Mouse (Mus musculus) Patski (cell line): ENCODE data around the gene Ltb4r1. TPM values are rescaled to one million over a fixed set of nuclear protein-coding genes. Genes with fewer than 3 reads are reported as not detected.

Experiments used
- ATAC-seq: fragments of 100-300 bp; one replicate; pipeline ENCODE4 v1.8.0; 2021
- CTCF ChIA-PET: fragments of 350-600 bp; sonication (Branson Sonifier 250); formaldehyde crosslinking; loops from one replicate; lab custom pipeline; 2022; ENCODE audit warnings: inconsistent platforms; lab: Charles Lee
- POLR2A ChIA-PET: fragments of 350-600 bp; sonication (Branson Sonifier 250); formaldehyde crosslinking; loops from one replicate; lab custom pipeline; 2022; ENCODE audit warnings: antibody characterized with exemption, inconsistent platforms; lab: Charles Lee
- DNase-seq: peaks from one replicate; pipeline ENCODE4 v3.0.0-alpha.2; 2011; ENCODE audit warnings: low read depth, low spot score
- H3K27me3 ChIP-seq: fragments of 371-371 bp; one replicate; pipeline ENCODE4 v1.5.1; 2021
- CTCF ChIP-seq: fragments of 100-300 bp; IDR thresholded peaks from one replicate; pipeline ENCODE4 v1.5.1; 2021
- in situ Hi-C: fragments of 300-500 bp; cut with MboI; formaldehyde crosslinking; loops from 3 replicates; pipeline ENCODE4 v1.11.1; 2018; ENCODE audit warnings: low pct_unique_long_range_greater_than_20kb, mixed read lengths
- polyA plus RNA-seq: library from polyadenylated mRNA; unstranded; gene quantifications from one replicate; pipeline ENCODE4 v1.2.3, GENCODE M21; 2021

Ltb4r1 gene
- polyA plus RNA-seq, 1 experiment from 2014 or later = not detected

- no peak for DNase-seq
- POLR2A ChIA-PET = no interaction called here
- no peaks in the 10 kb centered on the region for H3K27me3 ChIP-seq
- CTCF ChIA-PET = no interaction called here
- no peak for TF ChIP-seq CTCF
- no peak for ATAC-seq
- in situ Hi-C loops = no loop called here
Observed at GRCm38 (mm10) chr14:55726261-55726660, 39.5 kb upstream of the Ltb4r1 start.

- in situ Hi-C loops = no loop called here
- H3K27me3 ChIP-seq = no peaks in the 10 kb centered on the region
- CTCF ChIA-PET = interaction anchor here (1.6 kb wide), 2 partner anchors 16 to 37 kb away, joined by 3 to 4 read pairs; no protein-coding TSS in a partner anchor
- no peak for TF ChIP-seq CTCF
- POLR2A ChIA-PET = no interaction called here
- peak; percentile 28 for ATAC-seq
- no peak for DNase-seq
Observed at GRCm38 (mm10) chr14:55727889-55728685, 37.7 kb upstream of the Ltb4r1 start.

DNA sequence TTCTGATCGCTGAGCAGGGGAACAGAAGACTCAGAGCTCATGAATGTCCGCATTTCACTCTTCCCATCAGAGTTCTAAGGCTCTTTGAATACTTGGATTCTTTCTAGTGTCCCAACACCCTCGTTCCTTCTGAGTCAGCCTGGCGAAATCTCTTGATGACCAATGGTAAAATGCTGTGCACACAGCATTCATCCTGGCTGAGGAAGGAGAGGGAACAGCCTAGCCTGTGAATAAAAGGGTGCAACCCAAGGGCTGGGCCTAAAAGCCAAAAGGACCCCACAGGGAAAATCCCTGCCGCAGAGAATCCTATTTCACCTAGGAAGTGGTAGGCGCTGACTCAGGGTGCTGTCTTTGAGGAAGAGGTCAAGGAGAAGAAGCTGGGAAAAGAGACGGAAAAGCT is 35.6 kb upstream of the Ltb4r1 start:
- CTCF ChIA-PET = interaction anchor here (1.1 to 1.8 kb wide), 4 partner anchors 9 to 48 kb away, joined by 3 to 6 read pairs (median 4); partner anchors contain the start of gene Tinf2
- ATAC-seq (no peak), DNase-seq (no peak)
- in situ Hi-C loops = no loop called here
- TF ChIP-seq CTCF = no peak
- POLR2A ChIA-PET = no interaction called here
- H3K27me3 ChIP-seq = no peaks in the 10 kb centered on the region

DNA sequence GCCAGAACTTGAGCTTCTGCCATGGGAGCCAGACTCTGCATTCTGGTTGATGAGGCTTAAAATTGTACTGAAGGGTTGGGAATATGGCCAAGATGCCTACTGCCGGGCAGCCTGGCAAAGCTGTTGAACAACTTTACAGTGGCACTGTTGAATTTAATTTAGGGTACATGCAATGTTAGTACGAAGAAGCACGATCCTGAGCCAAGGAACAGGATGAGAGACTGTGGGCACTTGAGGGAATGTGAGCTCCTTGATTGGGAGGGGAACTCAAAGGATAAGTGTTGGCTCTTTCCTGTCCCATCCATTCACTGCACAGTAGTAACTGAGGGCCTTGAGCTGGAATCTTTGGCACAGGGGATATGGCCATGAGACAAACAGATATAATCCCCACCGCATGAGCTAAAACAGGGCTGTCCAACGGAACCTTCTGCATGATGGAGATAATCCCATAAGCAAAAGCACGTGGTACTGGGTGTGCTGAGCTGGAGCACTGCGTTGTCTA is 35.2 kb upstream of the Ltb4r1 start:
- no peaks in the 10 kb centered on the region for H3K27me3 ChIP-seq
- no peak for ATAC-seq
- no peak for TF ChIP-seq CTCF
- ChIA-PET POLR2A (no interaction called here), CTCF (interaction anchor here (1.0 to 1.8 kb wide), 4 partner anchors 8 to 48 kb away, joined by 3 to 6 read pairs (median 4); partner anchors contain the start of genes Rabggta and Tinf2)
- in situ Hi-C loops = no loop called here
- no peak for DNase-seq

GRCm38 (mm10) chr14:55733889-55734288 is 31.9 kb upstream of the Ltb4r1 start:
- H3K27me3 ChIP-seq = no peaks in the 10 kb centered on the region
- POLR2A ChIA-PET = no interaction called here
- in situ Hi-C loops = no loop called here
- ATAC-seq (no peak), DNase-seq (no peak)
- CTCF ChIA-PET = interaction anchor here (1.2 kb wide), 1 partner anchor 37 kb away, joined by 3 read pairs; no protein-coding TSS in a partner anchor
- no peak for TF ChIP-seq CTCF

DNA sequence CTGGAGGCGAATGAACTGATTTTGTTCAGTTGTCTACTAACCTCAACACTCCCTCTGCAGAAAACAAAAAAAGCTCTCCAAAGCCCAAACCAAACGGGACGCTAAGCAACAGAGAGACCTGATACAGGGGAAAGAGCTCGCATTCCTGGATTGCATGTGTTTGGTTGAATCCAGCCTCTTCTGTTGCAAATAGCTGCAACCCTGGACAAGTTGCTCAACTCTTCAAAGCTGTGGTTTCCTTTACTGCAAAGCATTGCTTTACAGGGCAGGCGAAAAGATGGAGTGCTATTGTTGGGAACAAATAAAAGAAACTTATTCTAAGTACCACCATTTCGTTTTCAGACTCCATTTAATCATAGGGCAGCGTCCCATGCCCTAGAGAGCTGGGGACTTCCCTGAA is 30.9 kb upstream of the Ltb4r1 start:
- CTCF ChIA-PET = interaction anchor here (0.7 to 1.8 kb wide), 5 partner anchors 9 to 38 kb away, joined by 3 to 10 read pairs (median 3); partner anchors contain the start of gene Tgm1
- in situ Hi-C loops = no loop called here
- DNase-seq (no peak), ATAC-seq (no peak)
- no peaks in the 10 kb centered on the region for H3K27me3 ChIP-seq
- POLR2A ChIA-PET = no interaction called here
- TF ChIP-seq CTCF = no peak

- POLR2A ChIA-PET = no interaction called here
- ATAC-seq = no peak
- in situ Hi-C loops = no loop called here
Observed at GRCm38 (mm10) chr14:55735334-55735733, 30.4 kb upstream of the Ltb4r1 start.

GRCm38 (mm10) chr14:55735758-55736157 is 30.0 kb upstream of the Ltb4r1 start:
- TF ChIP-seq CTCF = no peak
- no peaks in the 10 kb centered on the region for H3K27me3 ChIP-seq
- ChIA-PET CTCF (interaction anchor here (1.2 to 1.8 kb wide), 3 partner anchors 8 to 54 kb away, joined by 3 to 10 read pairs (median 3); partner anchors contain the start of genes Tgm1 and Tinf2), POLR2A (interaction anchor here (0.9 kb wide), 1 partner anchor 9 kb away, joined by 3 read pairs; no protein-coding TSS in a partner anchor)
- in situ Hi-C loops = no loop called here
- DNase-seq = no peak
- ATAC-seq = no peak

More at GRCm38 (mm10) chr14:55735334-55735733, 30.4 kb upstream of the Ltb4r1 start:
- no peaks in the 10 kb centered on the region for H3K27me3 ChIP-seq
- no peak for DNase-seq
- TF ChIP-seq CTCF = no peak
- CTCF ChIA-PET = interaction anchor here (0.7 to 1.8 kb wide), 4 partner anchors 8 to 22 kb away, joined by 3 to 10 read pairs (median 4); partner anchors contain the start of gene Tgm1

GRCm38 (mm10) chr14:55737086-55737687 is 28.6 kb upstream of the Ltb4r1 start:
- in situ Hi-C loops = no loop called here
- no peaks in the 10 kb centered on the region for H3K27me3 ChIP-seq
- ATAC-seq (no peak), DNase-seq (no peak)
- ChIA-PET POLR2A (no interaction called here), CTCF (interaction anchor here (0.8 to 1.2 kb wide), 3 partner anchors 12 to 55 kb away, joined by 3 read pairs; partner anchors contain the start of genes Rabggta and Tinf2)
- no peak for TF ChIP-seq CTCF

- DNase-seq = no peak
- TF ChIP-seq CTCF = no peak
- in situ Hi-C loops = loop anchor here (5.0 kb wide), 1 partner anchor 61 kb away; the partner anchor contains the start of gene Tinf2
- POLR2A ChIA-PET = no interaction called here
- peak; percentile 68 for ATAC-seq
- H3K27me3 ChIP-seq = no peaks in the 10 kb centered on the region
- CTCF ChIA-PET = interaction anchor here (0.7 to 8.2 kb wide), 11 partner anchors 8 to 84 kb away, joined by 3 to 80 read pairs (median 5); partner anchors contain the start of genes Cideb, Ltb4r2, Mdp1 and Rabggta
Observed at GRCm38 (mm10) chr14:55743711-55744110, 22.1 kb upstream of the Ltb4r1 start.
